Mouse (Mus musculus) ES-CJ7 (cell line): ENCODE measurements at regions not wholly inside any gene's neighbourhood (a gene's known extent, or its start where the extent isn't known, plus 50 kb on each side); places are given as distances from the start of the nearest gene placed in this dataset.
A peak's percentile ranks its signal among the peaks of the same experiment; 100 is the strongest.
"Not testable (repeated sequence)": the region's sequence is repeated elsewhere in the genome, so short reads cannot be mapped to it uniquely, and the experiment has no call there.

Experiments
- DNase-seq: peaks from one replicate; pipeline ENCODE4 v3.0.0; 2011; ENCODE audit warnings: low read depth, low spot score

DNA sequence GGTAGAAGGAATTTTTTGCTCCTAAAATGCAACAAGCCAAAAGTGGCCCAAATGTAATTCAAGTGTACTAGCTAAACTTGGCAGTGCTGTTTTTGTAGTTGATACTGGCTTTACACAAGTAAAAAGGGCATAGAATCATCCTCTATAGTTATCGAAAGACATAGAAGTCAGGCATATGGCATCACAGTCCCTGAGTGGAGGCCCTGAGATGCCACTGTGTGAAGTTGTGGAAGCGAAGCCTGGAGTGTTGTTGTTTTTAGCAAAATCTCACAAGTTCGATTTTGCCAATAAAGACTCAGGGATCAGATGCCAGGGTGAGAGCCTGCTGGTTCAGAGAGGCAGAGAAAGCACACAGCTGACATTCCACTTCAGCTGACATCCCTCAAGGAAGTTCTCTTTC lies 121.6 kb upstream of the C9orf72 start:
- no peak for DNase-seq

DNA sequence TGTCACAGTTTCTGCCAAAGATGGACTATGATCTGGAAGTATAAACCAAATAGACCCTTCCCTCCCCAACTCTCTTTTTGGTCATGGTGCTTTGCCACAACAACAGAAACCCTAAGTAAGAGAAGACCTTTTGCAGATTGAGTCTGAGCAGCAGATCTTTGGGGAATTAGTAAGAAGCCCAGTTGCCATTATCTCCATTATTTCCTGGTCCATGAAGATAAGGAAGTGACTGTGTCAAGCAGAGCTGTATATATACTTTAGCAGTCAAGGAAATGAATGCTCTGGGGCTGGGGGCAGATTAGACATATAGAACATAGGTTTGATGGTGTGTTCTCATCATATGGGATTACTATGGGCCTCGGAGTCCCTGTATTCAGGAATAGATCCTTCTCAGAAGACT lies 117.8 kb upstream of the C9orf72 start:
- DNase-seq = no peak

DNA sequence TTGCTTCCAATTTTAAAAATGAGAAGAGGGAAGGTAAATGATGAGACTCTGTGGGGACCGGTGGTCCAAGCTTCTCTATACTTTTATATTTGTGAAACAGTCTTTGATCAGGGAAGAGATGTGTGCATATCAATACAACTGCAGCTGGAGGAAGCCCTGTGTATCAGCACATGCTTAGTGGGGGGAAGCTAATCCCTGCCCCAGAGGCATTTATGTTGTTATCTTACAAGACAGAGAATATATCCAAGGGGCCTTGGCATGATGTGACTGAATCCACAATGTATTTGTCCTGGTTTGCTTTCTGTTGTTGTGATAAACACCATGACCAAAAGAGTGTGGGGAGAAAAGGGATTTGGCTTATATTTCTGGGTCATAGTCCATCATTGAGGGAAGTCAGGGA lies 105.2 kb upstream of the C9orf72 start:
- no peak for DNase-seq

DNA sequence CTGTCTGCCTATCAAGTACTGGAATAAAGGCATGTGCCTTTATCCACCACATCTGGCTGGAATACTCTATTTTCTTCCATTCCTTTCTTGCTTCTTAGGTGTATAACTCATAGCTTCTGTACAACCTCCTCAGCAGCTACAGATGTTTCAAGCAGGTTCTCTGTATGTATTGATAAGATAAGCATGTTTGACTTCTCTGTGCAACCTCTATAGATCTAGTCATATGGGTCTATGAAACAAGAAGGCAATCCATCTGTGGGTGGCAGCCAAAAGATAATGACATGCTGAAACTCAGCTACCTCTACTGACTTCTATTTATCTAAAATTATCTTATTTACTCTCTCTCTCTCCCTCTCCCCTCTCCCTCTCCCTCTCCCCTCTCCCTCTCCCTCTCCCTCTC lies 99.3 kb upstream of the C9orf72 start:
- no peak for DNase-seq

DNA sequence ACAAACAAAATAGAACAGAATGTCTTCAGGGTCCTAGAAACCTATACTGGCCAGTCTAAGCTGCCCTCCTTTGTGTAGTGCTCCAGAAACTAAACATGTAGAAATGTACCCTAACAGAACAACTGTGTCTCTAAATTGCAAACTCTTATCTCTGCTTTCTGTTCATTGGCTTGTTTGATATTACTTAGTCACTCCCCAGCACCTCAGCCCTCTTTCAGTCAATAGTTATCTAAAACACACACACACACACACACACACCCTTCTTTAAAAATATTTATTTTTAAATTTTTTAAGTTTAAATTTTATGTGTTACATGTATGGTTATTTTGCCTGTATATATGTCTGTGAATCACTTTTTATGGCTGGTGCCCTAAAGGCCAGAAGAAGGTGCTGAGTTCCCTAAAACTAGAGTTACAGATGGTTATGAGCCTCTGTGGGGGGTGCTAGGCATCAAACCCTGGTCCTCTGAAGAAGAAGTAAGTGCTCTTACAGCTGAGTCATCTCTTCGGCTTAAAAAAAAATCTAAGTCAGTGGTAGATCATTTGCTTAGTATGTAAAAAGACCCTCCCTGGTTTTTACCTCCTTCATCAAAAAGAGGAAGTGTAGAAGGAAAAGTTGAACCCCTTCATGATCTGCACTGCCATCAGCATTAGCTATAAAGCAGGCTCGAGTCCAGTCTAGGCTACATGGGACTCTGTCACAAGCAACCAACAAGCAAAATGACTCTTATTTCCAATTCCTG lies 96.6 kb upstream of the C9orf72 start:
- no peak for DNase-seq

DNA sequence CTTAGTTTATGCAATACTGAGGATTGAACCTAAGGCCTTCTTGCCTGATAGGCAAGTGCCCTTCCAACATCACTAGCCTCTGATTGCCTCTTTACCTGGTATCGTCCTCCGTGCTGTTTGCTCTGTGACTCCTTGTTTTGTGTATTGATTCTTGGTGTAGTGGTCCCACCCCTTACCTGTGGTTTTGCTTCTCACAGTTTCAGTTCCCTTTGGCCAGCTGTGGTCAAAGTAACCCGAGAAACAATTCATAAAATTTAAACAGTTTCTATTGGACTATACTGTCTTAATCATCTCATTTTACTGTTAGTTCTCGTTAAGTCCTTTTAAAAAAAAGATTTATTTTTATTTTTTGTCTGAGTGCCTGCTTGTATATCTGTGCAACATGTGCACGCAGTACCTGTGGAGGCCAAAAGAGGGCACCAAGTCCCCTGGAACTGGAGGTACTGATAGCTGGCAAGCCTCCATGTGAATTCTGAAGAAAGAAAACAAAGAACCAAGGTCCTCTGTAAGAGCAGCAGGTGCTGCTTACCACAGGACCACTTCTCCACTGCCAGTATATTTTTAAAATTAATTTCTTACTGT lies 84.5 kb upstream of the C9orf72 start:
- peak; percentile 54 for DNase-seq

DNA sequence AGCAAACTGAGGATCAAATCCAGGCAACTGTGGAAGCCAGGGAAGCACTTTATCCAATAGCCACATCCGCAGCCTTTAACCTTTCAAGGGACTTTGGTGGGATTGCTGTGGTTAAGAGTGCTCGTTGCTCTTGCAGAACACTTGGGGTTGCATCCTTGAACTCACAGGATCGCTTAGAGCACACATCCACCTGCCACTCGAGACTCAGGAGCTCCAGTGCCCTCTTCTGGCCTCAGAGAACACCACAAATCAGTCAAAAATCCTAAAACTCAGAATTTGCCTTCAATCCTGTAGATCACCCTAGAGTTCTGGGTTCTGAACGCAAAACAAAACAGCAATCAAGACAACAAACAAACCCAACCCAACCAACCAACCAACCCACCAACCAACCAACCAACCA lies 82.2 kb upstream of the C9orf72 start:
- DNase-seq = peak; percentile 20

DNA sequence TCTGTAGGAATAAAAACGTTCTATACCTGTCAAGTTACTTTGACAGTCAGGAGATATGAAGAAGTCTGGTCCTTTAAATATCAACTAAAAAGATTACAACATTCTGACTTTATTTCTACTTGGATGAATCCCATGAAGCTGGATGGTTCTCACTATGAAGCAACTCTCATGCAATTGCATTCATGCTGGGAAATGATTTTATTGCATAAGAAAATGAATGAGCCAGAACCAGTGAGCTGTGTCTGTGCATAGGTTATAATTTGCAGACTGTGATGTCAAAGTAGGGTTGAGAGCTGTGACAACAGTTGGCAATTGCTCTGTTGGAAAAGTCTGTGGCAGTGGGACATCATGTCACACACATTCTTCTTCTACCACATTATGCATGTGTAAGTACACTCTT lies 79.2 kb upstream of the C9orf72 start:
- DNase-seq = no peak

DNA sequence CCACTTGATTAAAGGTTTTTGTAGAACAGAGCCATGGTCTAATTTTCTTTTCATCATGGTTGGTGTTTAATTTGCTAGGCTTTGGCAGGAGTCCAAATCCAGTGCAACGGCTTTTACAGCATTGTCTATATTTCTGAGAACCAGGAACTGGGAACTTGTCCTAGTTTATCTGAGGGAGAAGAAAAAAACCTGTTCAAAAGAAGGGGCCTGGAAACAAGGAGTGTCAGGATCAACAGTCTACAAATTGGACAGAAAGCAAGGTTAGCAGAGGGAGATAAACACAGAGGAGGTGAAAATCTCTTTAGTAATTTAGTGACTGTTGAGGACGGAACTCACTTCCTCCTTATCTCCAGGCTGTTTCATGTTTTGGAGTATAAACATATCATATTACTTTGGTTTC lies 74.9 kb upstream of the C9orf72 start:
- no peak for DNase-seq

DNA sequence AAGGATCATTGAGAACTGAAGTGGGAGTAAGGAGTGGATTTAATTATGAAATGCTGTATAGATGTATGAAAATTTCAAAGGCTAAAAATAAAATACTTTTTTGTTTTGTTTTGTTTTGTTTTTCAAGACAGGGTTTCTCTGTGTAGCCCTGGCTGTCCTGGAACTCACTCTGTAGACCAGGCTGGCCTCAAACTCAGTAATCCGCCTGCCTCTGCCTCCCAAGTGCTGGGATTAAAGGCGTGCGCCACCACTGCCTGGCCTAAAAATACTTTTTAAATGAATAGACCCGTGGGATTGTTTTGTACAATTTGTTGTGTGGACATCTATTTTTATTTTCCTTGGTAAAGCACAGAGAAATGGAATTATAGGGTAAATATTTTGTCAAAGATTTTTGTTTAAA lies 74.4 kb upstream of the C9orf72 start:
- not testable (repeated sequence) for DNase-seq

DNA sequence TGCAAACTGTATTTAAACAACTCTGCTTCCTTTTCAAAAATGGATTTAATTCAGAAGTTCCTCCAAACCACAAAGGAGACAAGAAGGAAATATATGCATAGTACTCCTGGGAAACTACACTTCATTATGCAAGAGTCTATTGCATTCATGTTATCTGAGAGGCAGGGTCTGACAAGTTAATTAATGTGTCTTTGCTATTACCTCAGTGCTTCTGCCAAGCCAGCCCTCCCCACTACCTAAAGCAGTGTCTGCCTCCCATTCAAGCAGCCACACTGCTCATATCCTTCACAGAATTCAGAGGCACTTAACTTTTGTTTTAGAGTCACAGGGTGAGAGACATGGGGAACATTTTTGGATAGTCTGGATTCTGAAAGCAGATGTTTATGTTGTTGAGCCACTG lies 58.6 kb upstream of the C9orf72 start:
- DNase-seq = no peak
